Mouse (Mus musculus) embryonic facial prominence, embryonic 15.5 days (tissue): ENCODE results near the gene Ptpn13. TPM values are rescaled to one million over a fixed set of nuclear protein-coding genes. Genes with fewer than 3 reads are reported as not detected.

Experiments used
- ATAC-seq: fragments of 200-750 bp; cut with Nextera tagmentation; 2 replicates; pipeline ENCODE4 v1.8.0; 2017; ENCODE audit warnings: low read depth, moderate TSS enrichment; ENCODE audit not compliant: insufficient number of reproducible peaks, low FRiP score, low TSS enrichment
- H3K27ac ChIP-seq: fragments of 300-500 bp; sonication (generic); replicated peaks from 2 replicates; pipeline ENCODE4 v1.5.1; 2015; ENCODE audit warnings: mild to moderate bottlenecking, inconsistent platforms
- H3K27me3 ChIP-seq: fragments of 300-500 bp; sonication (generic); 2 replicates; pipeline ENCODE4 v1.6.1; 2015; ENCODE audit warnings: inconsistent platforms
- H3K36me3 ChIP-seq: fragments of 300-500 bp; sonication (generic); 2 replicates; pipeline ENCODE4 v1.6.1; 2015; ENCODE audit warnings: mild to moderate bottlenecking, inconsistent platforms
- H3K4me1 ChIP-seq: fragments of 300-500 bp; sonication (generic); 2 replicates; pipeline ENCODE4 v1.6.1; 2015; ENCODE audit warnings: inconsistent platforms
- H3K4me2 ChIP-seq: fragments of 300-500 bp; sonication (generic); replicated peaks from 2 replicates; pipeline ENCODE4 v1.6.1; 2015; ENCODE audit warnings: mild to moderate bottlenecking, inconsistent platforms
- H3K4me3 ChIP-seq: fragments of 300-500 bp; sonication (generic); replicated peaks from 2 replicates; pipeline ENCODE4 v1.5.1; 2015; ENCODE audit warnings: mild to moderate bottlenecking, inconsistent platforms
- H3K9ac ChIP-seq: fragments of 300-500 bp; sonication (generic); 2 replicates; pipeline ENCODE4 v1.6.1; 2015; ENCODE audit warnings: inconsistent platforms
- H3K9me3 ChIP-seq: fragments of 300-500 bp; sonication (generic); replicated peaks from 2 replicates; pipeline ENCODE4 v1.6.1; 2016; ENCODE audit warnings: inconsistent platforms
- WGBS: fragments of 180-500 bp; shearing (Covaris S2); methylation state at CpG from one replicate; pipeline ENCODE4 v1.1.7; 2015; 5-methylcytosine and 5-hydroxymethylcytosine counted together
- polyA plus RNA-seq: library from polyadenylated mRNA; unstranded; fragments of >200 nt; fragmentation: Nextera tagmentation; extraction: Ambion mirVana; gene quantifications from 2 replicates; pipeline ENCODE4 v1.2.1, GENCODE M21; 2015

Ptpn13 gene
- polyA plus RNA-seq, 1 experiment from 2014 or later = 22.7 TPM

- Histone ChIP-seq H3K36me3 (no peaks in the 10 kb centered on the region), H3K27me3 (no peaks in the 10 kb centered on the region), H3K4me2 (no peak overlapping the region), H3K4me3 (no peak overlapping the region), H3K9me3 (no peaks in the 10 kb centered on the region), H3K27ac (0 out of 2 replicates have a peak overlapping the region, but pooled peaks have one; percentile 34), H3K4me1 (peaks cover 43% of the 10 kb centered on the region), H3K9ac (no peak overlapping the region)
- WGBS = 36% methylated on average over 6 of the region's 6 CpGs
- ATAC-seq = no peak
Measured at GRCm38 (mm10) chr5:103423305-103423926, 1.6 kb upstream of the Ptpn13 start.

GRCm38 (mm10) chr5:103423927-103424315 is 1.1 kb upstream of the Ptpn13 start:
- Histone ChIP-seq H3K9ac (no peak overlapping the region), H3K4me1 (peaks cover 41% of the 10 kb centered on the region), H3K27me3 (no peaks in the 10 kb centered on the region), H3K4me3 (peak overlapping the region; percentile 77), H3K27ac (peak overlapping the region; percentile 90), H3K36me3 (no peaks in the 10 kb centered on the region), H3K4me2 (peak overlapping the region; percentile 90), H3K9me3 (no peaks in the 10 kb centered on the region)
- no peak for ATAC-seq
- WGBS = 39% methylated on average over 5 of the region's 5 CpGs

GRCm38 (mm10) chr5:103425363-103426031 is 505 bp downstream of the Ptpn13 start:
- H3K4me1 ChIP-seq = peaks cover 39% of the 10 kb centered on the region
- peak overlapping the region; percentile 90 for H3K4me2 ChIP-seq
- H3K9ac ChIP-seq = peak overlapping the region; percentile 76
- peak overlapping the region; percentile 77 for H3K4me3 ChIP-seq
- no peaks in the 10 kb centered on the region for H3K36me3 ChIP-seq
- no peaks in the 10 kb centered on the region for H3K9me3 ChIP-seq
- WGBS = under 1% methylated on average over 66 of the region's 67 CpGs
- no peaks in the 10 kb centered on the region for H3K27me3 ChIP-seq
- H3K27ac ChIP-seq = peak overlapping the region; percentile 90
- ATAC-seq = peak; percentile 78

GRCm38 (mm10) chr5:103426250-103426649 is 1.3 kb downstream of the Ptpn13 start:
- Histone ChIP-seq H3K4me2 (peak overlapping the region; percentile 90), H3K9ac (peak overlapping the region; percentile 76; the same call in 1 of the 2 replicates), H3K4me1 (peaks cover 39% of the 10 kb centered on the region), H3K9me3 (no peaks in the 10 kb centered on the region), H3K27me3 (no peaks in the 10 kb centered on the region), H3K27ac (peak overlapping the region; percentile 90; the same call in 1 of the 2 replicates), H3K4me3 (peak overlapping the region; percentile 77), H3K36me3 (no peaks in the 10 kb centered on the region)
- WGBS = 11% methylated on average over 9 of the region's 9 CpGs
- ATAC-seq = no peak

- Histone ChIP-seq H3K4me3 (no peak overlapping the region), H3K4me1 (peaks cover 25% of the 10 kb centered on the region), H3K27ac (no peak overlapping the region; the same call in 1 of the 2 replicates), H3K9ac (no peak overlapping the region), H3K9me3 (no peaks in the 10 kb centered on the region), H3K4me2 (no peak overlapping the region), H3K36me3 (no peaks in the 10 kb centered on the region), H3K27me3 (no peaks in the 10 kb centered on the region)
- 45% methylated on average over 3 of the region's 3 CpGs for WGBS
- no peak for ATAC-seq
Measured at GRCm38 (mm10) chr5:103430986-103431385, 6.0 kb downstream of the Ptpn13 start.

- Histone ChIP-seq H3K9me3 (no peaks in the 10 kb centered on the region), H3K27me3 (no peaks in the 10 kb centered on the region), H3K4me2 (no peak overlapping the region), H3K36me3 (no peaks in the 10 kb centered on the region), H3K4me1 (peaks cover 26% of the 10 kb centered on the region), H3K27ac (peak overlapping the region; percentile 18; the same call in 1 of the 2 replicates), H3K4me3 (no peak overlapping the region), H3K9ac (no peak overlapping the region)
- WGBS = 20% methylated on average over 3 of the region's 3 CpGs
- ATAC-seq = no peak
Measured at GRCm38 (mm10) chr5:103431479-103431878, 6.5 kb downstream of the Ptpn13 start.

- H3K27me3 ChIP-seq = no peaks in the 10 kb centered on the region
- peak overlapping the region; percentile 51; the same call in 1 of the 2 replicates for H3K27ac ChIP-seq
- H3K4me2 ChIP-seq = peak overlapping the region; percentile 44
- H3K4me3 ChIP-seq = peak overlapping the region; percentile 17
- WGBS = 16% methylated on average over 19 of the region's 19 CpGs
- peaks cover 23% of the 10 kb centered on the region for H3K4me1 ChIP-seq
- H3K9me3 ChIP-seq = no peaks in the 10 kb centered on the region
- no peaks in the 10 kb centered on the region for H3K36me3 ChIP-seq
- peak; percentile 15; the same call in 1 of the 2 replicates for ATAC-seq
- H3K9ac ChIP-seq = no peak overlapping the region
Measured at GRCm38 (mm10) chr5:103436039-103436944, 11.3 kb downstream of the Ptpn13 start.

- no peak overlapping the region for H3K27ac ChIP-seq
- 72% methylated on average over 3 of the region's 3 CpGs for WGBS
- no peaks in the 10 kb centered on the region for H3K9me3 ChIP-seq
- H3K4me2 ChIP-seq = no peak overlapping the region
- no peak overlapping the region for H3K9ac ChIP-seq
- H3K4me1 ChIP-seq = peaks cover 20% of the 10 kb centered on the region
- H3K27me3 ChIP-seq = no peaks in the 10 kb centered on the region
- no peak for ATAC-seq
- H3K36me3 ChIP-seq = no peaks in the 10 kb centered on the region
- no peak overlapping the region for H3K4me3 ChIP-seq
Measured at GRCm38 (mm10) chr5:103437714-103438113, 12.7 kb downstream of the Ptpn13 start.

- Histone ChIP-seq H3K4me2 (no peak overlapping the region), H3K4me1 (peaks cover 20% of the 10 kb centered on the region), H3K27me3 (no peaks in the 10 kb centered on the region), H3K9ac (no peak overlapping the region), H3K36me3 (no peaks in the 10 kb centered on the region), H3K4me3 (no peak overlapping the region), H3K9me3 (no peaks in the 10 kb centered on the region), H3K27ac (no peak overlapping the region)
- WGBS = 85% methylated on average over 11 of the region's 11 CpGs
- ATAC-seq = 0 out of 2 replicates have a peak, but pooled peaks have one; percentile 19
Measured at GRCm38 (mm10) chr5:103439171-103439570, 14.2 kb downstream of the Ptpn13 start.

- Histone ChIP-seq H3K4me3 (no peak overlapping the region), H3K4me1 (peaks cover 17% of the 10 kb centered on the region), H3K36me3 (no peaks in the 10 kb centered on the region), H3K27me3 (no peaks in the 10 kb centered on the region), H3K27ac (no peak overlapping the region), H3K9ac (no peak overlapping the region), H3K4me2 (no peak overlapping the region), H3K9me3 (no peaks in the 10 kb centered on the region)
- WGBS = 83% methylated on average over 11 of the region's 11 CpGs
- ATAC-seq = no peak
Measured at GRCm38 (mm10) chr5:103440418-103441276, 15.7 kb downstream of the Ptpn13 start.
